Mouse (Mus musculus) erythroblast, embryonic 14.5 days (primary cell): ENCODE measurements around the gene 3425401B19Rik.

Experiments
- GATA1 ChIP-seq: IDR thresholded peaks from 2 replicates; pipeline ENCODE4 v1.6.1; 2012; ENCODE audit warnings: low read length, inconsistent platforms, mixed read lengths
- TAL1 ChIP-seq: IDR thresholded peaks from 3 replicates; pipeline ENCODE4 v1.6.1; 2012; ENCODE audit warnings: low read length, inconsistent platforms, mixed read lengths

DNA sequence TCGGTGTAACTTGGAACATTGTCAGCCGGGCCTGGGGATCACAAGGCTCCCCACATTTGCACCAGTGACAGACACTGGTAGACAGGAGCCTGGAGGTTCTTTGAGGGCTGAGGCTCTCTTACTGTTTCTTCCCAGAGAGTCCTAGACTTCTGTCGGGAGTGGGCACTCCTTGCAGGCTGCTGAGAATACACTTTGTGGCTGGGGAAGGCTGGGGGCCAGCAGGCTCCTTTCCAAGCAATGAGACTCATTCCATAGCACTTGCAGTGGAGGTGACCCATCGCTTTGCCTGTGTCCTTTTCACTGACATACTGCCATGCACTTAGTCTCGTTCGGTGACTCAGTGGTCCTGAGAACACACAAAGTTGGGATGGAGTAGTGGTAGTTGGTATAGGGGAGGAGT is 30.0 kb upstream of the 3425401B19Rik start:
- TF ChIP-seq GATA1 (no peak), TAL1 (no peak)
